Mouse (Mus musculus) lung, embryonic 16.5 days (tissue): ENCODE results near the gene Arhgef28. TPM values are rescaled to one million over a fixed set of nuclear protein-coding genes. Genes with fewer than 3 reads are reported as not detected.
"Not testable (repeated sequence)": the region's sequence is repeated elsewhere in the genome, so short reads cannot be mapped to it uniquely, and the experiment has no call there.

Source experiments
- ATAC-seq: fragments of 200-750 bp; cut with Nextera tagmentation; 2 replicates; pipeline ENCODE4 v1.8.0; 2017; ENCODE audit warnings: low read depth, mild to moderate bottlenecking, moderate library complexity
- H3K27ac ChIP-seq: fragments of 300-500 bp; sonication (generic); 2 replicates; pipeline ENCODE4 v1.5.1; 2014; ENCODE audit warnings: mild to moderate bottlenecking, control low read depth, low read length
- H3K27me3 ChIP-seq: fragments of 300-500 bp; sonication (generic); 2 replicates; pipeline ENCODE4 v1.6.1; 2014; ENCODE audit warnings: low read depth, low read length, mixed read lengths; ENCODE audit not compliant: control insufficient read depth, insufficient read depth
- H3K36me3 ChIP-seq: fragments of 300-500 bp; sonication (generic); 2 replicates; pipeline ENCODE4 v1.6.1; 2014; ENCODE audit warnings: low read length; ENCODE audit not compliant: control insufficient read depth, insufficient read depth
- H3K4me1 ChIP-seq: fragments of 300-500 bp; sonication (generic); replicated peaks from 2 replicates; pipeline ENCODE4 v1.6.1; 2014; ENCODE audit warnings: low read length, mixed read lengths; ENCODE audit not compliant: control insufficient read depth, insufficient read depth
- H3K4me2 ChIP-seq: fragments of 300-500 bp; sonication (generic); 2 replicates; pipeline ENCODE4 v1.6.1; 2014; ENCODE audit warnings: low read depth, low read length, control low read depth
- H3K4me3 ChIP-seq: fragments of 300-500 bp; sonication (generic); 2 replicates; pipeline ENCODE4 v1.5.1; 2014; ENCODE audit warnings: mild to moderate bottlenecking, low read length, control low read depth
- H3K9ac ChIP-seq: fragments of 300-500 bp; sonication (generic); 2 replicates; pipeline ENCODE4 v1.6.1; 2014; ENCODE audit warnings: low read length, control low read depth
- H3K9me3 ChIP-seq: fragments of 300-500 bp; sonication (generic); 2 replicates; pipeline ENCODE4 v1.6.1; 2016; ENCODE audit warnings: low read length; ENCODE audit not compliant: control insufficient read depth
- WGBS: fragments of 180-500 bp; shearing (Covaris S2); extraction: QIAGEN DNeasy Blood & Tissue Kit; methylation state at CpG from one replicate; pipeline ENCODE4 v1.1.7; 2014; 5-methylcytosine and 5-hydroxymethylcytosine counted together
- polyA plus RNA-seq: library from polyadenylated mRNA; unstranded; fragments of >200 nt; fragmentation: Nextera tagmentation; extraction: Ambion mirVana; gene quantifications from 2 replicates; pipeline ENCODE4 v1.2.1, GENCODE M21; 2015

Arhgef28 gene
- polyA plus RNA-seq, 1 experiment from 2014 or later = 21.7 TPM

GRCm38 (mm10) chr13:98111531-98111930 lies 94.7 kb downstream of the Arhgef28 start:
- H3K9ac ChIP-seq = no peak overlapping the region
- no peak for ATAC-seq
- no peak overlapping the region for H3K27ac ChIP-seq
- peaks cover 16% of the 10 kb centered on the region for H3K4me1 ChIP-seq
- H3K36me3 ChIP-seq = no peaks in the 10 kb centered on the region
- H3K27me3 ChIP-seq = no peaks in the 10 kb centered on the region
- no peak overlapping the region for H3K4me3 ChIP-seq
- 70% methylated on average over 5 of the region's 5 CpGs for WGBS
- no peak overlapping the region for H3K4me2 ChIP-seq
- no peaks in the 10 kb centered on the region for H3K9me3 ChIP-seq

DNA sequence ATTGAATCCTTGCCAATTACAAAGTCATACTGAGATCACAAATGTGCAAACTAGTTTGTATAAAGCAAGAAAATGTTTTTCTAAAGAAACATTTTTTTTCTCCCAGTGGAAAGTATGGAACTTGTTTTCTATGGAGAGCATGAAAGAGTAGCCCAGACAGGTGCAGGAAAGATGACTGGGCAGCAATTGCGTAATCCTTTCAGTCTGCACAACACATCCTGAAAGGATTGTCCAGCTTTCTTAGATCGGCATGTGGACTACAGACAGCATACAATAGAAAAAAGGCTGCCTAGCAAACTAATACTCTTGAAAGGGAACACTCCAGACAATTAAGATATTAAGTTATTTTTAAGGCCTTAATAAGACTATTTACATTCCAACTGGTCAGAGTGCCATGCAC lies 95.2 kb downstream of the Arhgef28 start:
- H3K4me2 ChIP-seq = no peak overlapping the region
- no peaks in the 10 kb centered on the region for H3K27me3 ChIP-seq
- WGBS = 58% methylated on average over 2 of the region's 2 CpGs
- H3K9me3 ChIP-seq = no peaks in the 10 kb centered on the region
- no peak overlapping the region for H3K4me3 ChIP-seq
- peaks cover 15% of the 10 kb centered on the region for H3K4me1 ChIP-seq
- no peaks in the 10 kb centered on the region for H3K36me3 ChIP-seq
- ATAC-seq = no peak
- no peak overlapping the region for H3K9ac ChIP-seq
- H3K27ac ChIP-seq = no peak overlapping the region

DNA sequence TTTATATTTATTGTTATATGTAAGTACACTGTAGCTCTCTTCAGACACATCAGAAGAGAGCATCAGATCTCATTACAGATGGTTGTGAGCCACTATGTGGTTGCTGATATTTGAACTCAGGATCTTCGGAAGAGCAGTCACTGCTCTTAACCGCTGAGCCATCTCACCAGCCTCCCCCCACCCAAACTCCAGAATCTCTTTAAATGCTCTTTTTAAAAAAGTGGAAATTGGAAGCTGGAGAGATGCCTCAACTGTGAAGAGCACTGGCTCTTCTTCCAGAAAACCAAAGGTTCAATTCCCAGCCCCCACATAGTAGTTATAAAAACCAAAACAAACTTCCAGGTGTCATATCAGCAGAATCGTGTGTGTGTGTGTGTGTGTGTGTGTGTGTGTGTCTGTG lies 97.8 kb downstream of the Arhgef28 start:
- H3K4me2 ChIP-seq, H3K4me1 ChIP-seq, H3K27ac ChIP-seq, H3K36me3 ChIP-seq, H3K9me3 ChIP-seq, H3K27me3 ChIP-seq, ATAC-seq, H3K4me3 ChIP-seq, H3K9ac ChIP-seq: not testable (repeated sequence)
- 78% methylated on average over 3 of the region's 3 CpGs for whole genome bisulfite sequencing

- H3K9ac ChIP-seq = no peak overlapping the region
- no peaks in the 10 kb centered on the region for H3K36me3 ChIP-seq
- H3K9me3 ChIP-seq = no peaks in the 10 kb centered on the region
- H3K4me1 ChIP-seq = 0 out of 2 replicates have a peak, but pooled peaks cover 1% of the 10 kb centered on the region
- no peak for ATAC-seq
- no peaks in the 10 kb centered on the region for H3K27me3 ChIP-seq
- 55% methylated on average over 2 of the region's 2 CpGs for WGBS
- no peak overlapping the region for H3K4me2 ChIP-seq
- H3K27ac ChIP-seq = no peak overlapping the region
- no peak overlapping the region for H3K4me3 ChIP-seq
Observed at GRCm38 (mm10) chr13:98107621-98108020, 98.6 kb downstream of the Arhgef28 start.

DNA sequence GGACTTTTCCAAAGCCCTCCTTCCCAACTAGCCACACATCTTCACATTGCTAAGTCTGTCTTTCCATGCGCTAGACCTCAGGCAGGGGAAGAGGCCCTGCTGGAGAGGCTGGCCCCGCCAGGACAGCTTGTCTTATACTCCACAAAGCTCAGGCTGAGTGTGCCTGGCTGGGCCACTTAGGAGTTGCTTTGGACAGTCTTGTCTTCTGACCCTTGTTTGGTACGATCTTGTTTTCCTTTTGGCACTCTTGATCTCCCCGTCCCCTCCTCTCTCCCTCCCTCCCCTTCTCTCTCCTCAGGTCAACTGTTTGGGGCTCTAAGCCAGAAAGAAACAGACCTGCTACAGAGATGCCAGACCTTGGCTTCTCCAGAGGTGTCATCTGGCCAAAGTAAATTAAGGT lies 110.3 kb downstream of the Arhgef28 start:
- H3K9me3 ChIP-seq = no peaks in the 10 kb centered on the region
- ATAC-seq = no peak
- H3K27me3 ChIP-seq = no peaks in the 10 kb centered on the region
- no peaks in the 10 kb centered on the region for H3K36me3 ChIP-seq
- H3K9ac ChIP-seq = no peak overlapping the region
- no peak overlapping the region for H3K4me2 ChIP-seq
- H3K27ac ChIP-seq = no peak overlapping the region
- peaks cover 2% of the 10 kb centered on the region; the same call in 1 of the 2 replicates for H3K4me1 ChIP-seq
- WGBS = 55% methylated on average over 4 of the region's 4 CpGs
- H3K4me3 ChIP-seq = no peak overlapping the region

GRCm38 (mm10) chr13:98094332-98094731 lies 111.9 kb downstream of the Arhgef28 start:
- Histone ChIP-seq H3K9ac (no peak overlapping the region), H3K9me3 (no peaks in the 10 kb centered on the region), H3K27ac (no peak overlapping the region), H3K4me3 (no peak overlapping the region), H3K36me3 (no peaks in the 10 kb centered on the region), H3K4me1 (peaks cover 2% of the 10 kb centered on the region; the same call in 1 of the 2 replicates), H3K4me2 (no peak overlapping the region), H3K27me3 (no peaks in the 10 kb centered on the region)
- ATAC-seq = no peak
- WGBS = 62% methylated on average over 3 of the region's 3 CpGs

GRCm38 (mm10) chr13:98093483-98093882 lies 112.8 kb downstream of the Arhgef28 start:
- Histone ChIP-seq H3K9ac (no peak overlapping the region), H3K36me3 (no peaks in the 10 kb centered on the region), H3K4me2 (no peak overlapping the region), H3K27me3 (no peaks in the 10 kb centered on the region), H3K4me3 (no peak overlapping the region), H3K4me1 (peaks cover 2% of the 10 kb centered on the region; the same call in 1 of the 2 replicates), H3K9me3 (no peaks in the 10 kb centered on the region), H3K27ac (no peak overlapping the region)
- 85% methylated on average over 9 of the region's 9 CpGs for WGBS
- no peak for ATAC-seq

DNA sequence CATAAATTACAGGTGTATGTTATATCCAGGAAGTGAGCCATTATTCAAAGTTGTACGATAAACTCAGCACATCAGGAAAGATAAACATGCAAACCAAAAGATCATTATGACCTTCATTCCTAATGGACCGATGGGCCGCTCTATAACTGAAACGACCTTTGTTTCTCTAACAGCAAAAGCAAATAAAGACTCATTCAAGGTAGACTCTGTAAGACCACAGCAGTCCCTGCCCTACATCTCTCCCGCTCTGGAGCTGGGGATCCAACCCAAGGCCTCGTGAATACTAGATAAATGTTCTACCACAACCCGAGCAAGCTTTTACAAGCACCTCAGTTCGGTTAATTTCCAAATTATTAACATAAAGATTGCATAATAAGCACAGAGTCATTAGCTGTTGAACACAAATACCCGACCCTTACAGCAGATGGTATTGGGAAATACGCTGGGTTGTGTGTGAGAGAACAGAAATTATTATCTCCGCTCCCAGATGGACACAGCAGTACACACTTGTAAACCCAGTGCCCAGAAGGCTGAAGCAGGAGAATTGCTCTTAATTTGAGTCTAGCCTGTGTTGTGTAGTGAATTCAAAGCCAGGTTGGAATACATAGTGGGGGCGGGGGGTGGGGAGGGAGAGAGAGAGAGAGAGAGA lies 113.8 kb downstream of the Arhgef28 start:
- H3K27me3 ChIP-seq = no peaks in the 10 kb centered on the region
- no peak overlapping the region for H3K9ac ChIP-seq
- no peaks in the 10 kb centered on the region for H3K36me3 ChIP-seq
- WGBS = 78% methylated on average over 12 of the region's 12 CpGs
- no peak overlapping the region for H3K27ac ChIP-seq
- no peak for ATAC-seq
- H3K4me1 ChIP-seq = peaks cover 2% of the 10 kb centered on the region; the same call in 1 of the 2 replicates
- H3K9me3 ChIP-seq = no peaks in the 10 kb centered on the region
- H3K4me2 ChIP-seq = no peak overlapping the region
- H3K4me3 ChIP-seq = no peak overlapping the region

DNA sequence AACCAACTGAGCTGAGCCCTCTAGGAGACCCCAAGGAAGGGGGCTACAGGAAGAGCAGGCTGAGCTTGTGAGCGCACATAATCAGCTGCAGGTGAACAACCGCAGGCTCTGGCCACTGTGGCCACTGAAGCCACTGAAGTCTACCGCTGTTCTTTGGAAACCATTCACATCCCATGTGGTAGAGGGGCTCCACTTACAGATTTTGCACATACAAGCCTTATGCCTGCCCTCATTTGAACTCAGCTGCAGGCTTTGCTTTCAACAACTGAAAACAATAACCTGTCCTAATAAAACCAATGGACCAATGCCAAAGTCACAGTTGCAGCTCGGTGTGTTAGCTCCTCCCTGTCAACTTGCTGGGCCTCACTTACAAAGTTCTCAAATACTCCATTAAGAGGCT lies 126.6 kb downstream of the Arhgef28 start:
- peaks cover 2% of the 10 kb centered on the region; the same call in 1 of the 2 replicates for H3K4me1 ChIP-seq
- H3K9me3 ChIP-seq = no peaks in the 10 kb centered on the region
- ATAC-seq = no peak
- H3K9ac ChIP-seq = no peak overlapping the region
- H3K4me2 ChIP-seq = no peak overlapping the region
- H3K27me3 ChIP-seq = no peaks in the 10 kb centered on the region
- WGBS = 72% methylated on average over 4 of the region's 4 CpGs
- H3K27ac ChIP-seq = no peak overlapping the region
- H3K36me3 ChIP-seq = no peaks in the 10 kb centered on the region
- H3K4me3 ChIP-seq = no peak overlapping the region
